Mouse (Mus musculus): ENCODE measurements around the gene Tbc1d24. TPM values are rescaled to one million over a fixed set of nuclear protein-coding genes. Genes with fewer than 3 reads are reported as not detected.

Gene Tbc1d24
- polyA plus RNA-seq (2014; fragmentation: Illumina TruSeq; extraction: RNeasy Lipid Tissue Mini Kit (QIAGEN cat#74804); ENCODE audit: low read depth, low replicate concordance), result 4.2 TPM

DNA sequence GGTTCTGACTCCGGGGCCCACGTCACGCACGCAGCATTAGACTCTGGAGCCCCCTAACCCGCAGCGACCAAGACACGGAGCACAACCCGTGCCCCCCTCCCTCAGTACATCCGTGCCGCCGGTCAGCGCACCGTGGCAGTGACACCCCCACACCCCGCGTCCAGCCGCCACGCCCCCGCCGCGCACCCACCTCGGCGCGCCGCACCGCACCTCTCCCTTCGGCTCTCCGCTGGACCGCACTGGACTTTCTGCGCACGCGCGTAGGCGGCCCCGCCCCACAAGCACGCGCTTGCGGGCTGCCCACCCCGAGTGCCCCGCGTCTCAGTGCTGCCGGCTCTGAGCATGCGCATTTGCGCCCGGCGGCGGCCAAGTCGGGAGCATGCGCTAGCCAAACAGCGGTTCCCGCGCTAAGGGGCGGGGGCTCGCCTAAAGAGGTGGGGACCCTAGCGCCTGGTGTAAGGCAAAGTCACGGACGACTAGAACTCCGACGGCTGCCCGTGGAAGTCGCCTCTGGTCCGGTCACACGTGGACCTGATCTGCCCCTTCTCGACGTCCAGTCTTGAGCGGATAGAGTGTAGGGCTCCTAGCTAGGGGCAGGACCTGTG is at the start of gene Tbc1d24:
Tbc1d24 (minus strand) TSS at position 279 of the 605 bp plus-strand sequence.

DNA sequence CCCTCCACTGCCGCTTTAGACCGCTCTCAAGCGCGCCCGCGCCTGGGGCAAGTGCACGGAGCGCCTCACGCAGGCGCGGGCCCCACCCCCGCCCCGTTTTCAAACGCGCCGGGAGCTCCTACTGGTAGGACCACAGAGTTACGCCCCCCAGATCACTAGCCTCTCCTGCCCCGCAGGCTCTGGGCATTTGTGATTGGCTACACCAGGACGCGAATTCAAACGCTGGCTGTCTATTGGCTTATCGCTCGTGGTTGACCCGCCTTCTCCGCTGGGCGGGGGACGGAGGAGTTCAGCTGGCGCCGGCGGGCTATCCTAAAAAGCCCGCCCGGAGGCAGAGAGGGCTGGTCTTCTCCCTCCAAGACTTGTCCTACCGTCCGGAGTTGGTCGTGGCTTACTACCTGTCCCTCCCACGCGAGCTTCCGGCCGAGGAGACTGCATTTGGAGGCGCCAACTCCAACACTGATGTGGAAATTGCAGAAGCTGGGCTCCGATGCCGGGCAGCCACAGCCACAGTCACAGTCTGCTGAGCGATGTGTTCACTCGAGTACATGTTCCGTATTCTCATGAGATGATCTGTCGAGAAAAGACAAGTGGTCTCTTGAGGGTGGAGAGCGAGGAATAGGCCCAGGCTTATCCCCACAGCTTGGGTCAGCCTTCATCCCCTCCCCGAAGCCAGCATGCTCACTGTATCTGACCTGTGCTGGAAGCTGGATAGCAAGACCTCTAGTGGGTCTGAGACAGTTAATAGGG is 46.1 kb upstream of the Tbc1d24 start, which contains the start of gene Ccnf:
Ccnf (minus strand) TSS at position 165 of the 750 bp plus-strand sequence.

DNA sequence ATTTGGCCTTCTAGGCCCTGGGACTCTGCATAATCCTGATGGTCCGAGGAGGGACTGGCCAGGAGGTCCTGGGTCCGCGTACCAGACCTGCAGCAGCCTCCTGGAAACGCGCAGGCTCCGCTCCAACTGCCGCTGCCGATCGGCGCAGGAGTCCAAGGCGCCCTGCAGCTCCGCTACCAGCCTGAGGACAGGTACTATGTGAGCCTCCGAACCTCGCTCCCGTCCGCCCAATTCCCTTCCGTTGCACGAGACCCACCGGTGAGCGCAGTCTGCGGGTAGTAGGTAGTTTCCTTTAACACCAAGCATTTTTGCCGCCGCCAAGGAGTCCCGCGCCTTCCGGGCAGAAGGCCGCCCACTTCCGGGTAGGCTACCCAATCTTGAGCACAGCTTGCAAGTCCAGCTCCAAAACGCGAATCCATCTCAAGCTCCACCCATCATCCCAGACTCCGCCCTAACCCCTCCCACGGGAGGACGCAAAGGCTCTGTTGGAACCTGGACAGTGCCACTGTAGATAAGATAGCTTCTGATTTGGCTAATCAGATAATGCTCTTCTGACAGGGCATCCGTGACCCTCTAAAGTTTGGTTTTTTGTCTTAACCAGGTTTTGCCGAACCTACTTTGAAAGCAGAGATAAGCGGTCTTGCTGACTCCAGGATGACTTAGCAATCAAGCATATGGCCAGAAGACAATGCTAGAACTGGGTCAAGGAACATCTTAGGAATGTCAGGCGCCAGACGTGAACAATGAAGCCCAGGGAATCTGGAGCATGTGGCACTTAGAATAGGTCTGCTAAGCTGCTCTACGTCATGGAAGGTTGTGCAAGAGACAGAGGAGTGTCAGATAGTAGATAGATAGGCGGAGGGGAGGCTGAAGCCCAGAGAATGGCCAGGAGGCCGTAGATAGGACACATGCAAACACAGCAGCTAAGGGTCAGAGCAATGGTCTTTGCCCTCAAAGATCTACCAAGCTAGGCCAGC is 15.4 kb upstream of the Tbc1d24 start, which contains the start of gene Tedc2:
Tedc2 (minus strand) TSS at position 417 of the 977 bp plus-strand sequence.

DNA sequence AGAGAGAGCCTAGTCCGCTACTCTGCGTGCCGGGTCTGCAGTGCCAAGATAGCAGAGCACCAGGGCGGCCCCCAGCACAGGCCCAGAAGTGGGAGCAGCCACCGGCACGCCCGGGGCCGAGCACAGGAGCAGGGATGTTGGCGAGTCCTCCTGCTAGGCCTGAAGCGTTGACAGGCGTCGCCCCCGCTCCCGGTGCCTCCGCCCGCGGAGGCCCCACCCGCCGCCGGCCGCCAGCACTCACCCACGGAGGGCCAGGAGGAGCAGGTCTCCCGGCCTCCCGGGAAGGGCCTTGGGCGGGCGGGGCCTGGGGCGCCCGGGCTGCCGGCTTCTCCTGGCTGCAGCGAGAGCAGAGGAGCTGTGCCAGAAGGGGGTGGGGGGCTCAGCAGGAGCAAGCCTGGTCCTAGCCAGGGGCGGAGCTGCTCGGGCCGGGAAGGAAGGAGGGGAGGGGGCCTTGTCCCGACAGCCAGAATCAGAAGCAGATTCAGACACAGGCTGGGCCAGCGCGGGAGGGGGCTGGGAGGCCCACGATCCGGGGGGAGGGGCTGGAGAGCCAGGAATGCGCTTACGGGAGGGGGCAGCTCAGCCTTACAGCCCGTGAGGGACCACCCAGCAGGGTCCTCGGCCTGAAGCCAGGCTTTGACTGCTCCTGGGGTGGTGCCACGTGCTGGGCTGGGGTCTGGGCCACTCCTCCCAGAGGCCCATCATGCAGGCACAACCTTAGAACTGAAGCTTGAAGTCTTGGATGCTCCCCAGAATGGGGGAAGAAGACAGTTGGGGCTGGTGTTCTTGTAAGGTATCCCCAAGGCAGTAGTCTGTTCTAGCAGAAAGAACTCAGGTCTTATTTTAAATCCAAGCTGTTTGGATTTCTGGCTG is 3.9 kb upstream of the Tbc1d24 start, which contains the start of gene Ntn3:
Ntn3 (minus strand) TSS at position 489 of the 873 bp plus-strand sequence.

DNA sequence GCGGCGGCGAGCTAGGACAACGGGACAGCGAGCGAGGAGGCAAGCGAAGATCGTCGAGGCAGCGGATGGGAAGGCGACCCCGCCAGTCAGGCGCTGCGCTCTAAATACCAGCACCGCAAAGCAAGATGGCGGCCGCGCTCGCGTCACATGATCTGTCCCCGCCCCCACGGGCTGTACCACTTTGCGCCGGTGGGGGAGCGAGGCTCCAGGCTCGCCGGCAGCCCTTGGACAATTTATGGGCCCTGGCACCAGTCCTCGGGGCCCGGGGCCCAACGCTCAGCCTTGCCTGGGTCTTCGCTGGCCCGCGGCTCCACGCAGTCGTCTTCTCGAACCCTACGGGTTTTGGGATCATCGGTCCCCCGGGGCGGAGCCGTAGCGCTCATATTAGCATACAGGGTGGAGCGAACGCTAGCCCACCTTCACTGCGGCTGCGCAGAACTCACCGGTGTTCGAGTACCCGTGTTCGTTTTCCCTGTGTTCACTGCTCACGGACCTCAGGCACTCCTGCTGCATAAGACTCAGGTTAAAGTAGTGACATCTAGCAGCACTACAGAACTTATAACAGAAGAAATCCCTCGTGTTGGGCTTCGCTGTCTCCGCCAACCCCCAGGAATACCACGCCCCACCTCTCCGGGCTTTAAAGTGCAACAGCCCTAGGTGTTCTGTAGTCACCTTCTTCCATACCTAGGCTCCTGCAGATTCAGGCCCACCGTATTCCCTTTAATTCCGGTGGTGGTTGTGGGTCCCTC is 35.9 kb downstream of the Tbc1d24 start, which contains the start of gene Atp6v0c:
Atp6v0c (minus strand) TSS at position 386 of the 749 bp plus-strand sequence.

DNA sequence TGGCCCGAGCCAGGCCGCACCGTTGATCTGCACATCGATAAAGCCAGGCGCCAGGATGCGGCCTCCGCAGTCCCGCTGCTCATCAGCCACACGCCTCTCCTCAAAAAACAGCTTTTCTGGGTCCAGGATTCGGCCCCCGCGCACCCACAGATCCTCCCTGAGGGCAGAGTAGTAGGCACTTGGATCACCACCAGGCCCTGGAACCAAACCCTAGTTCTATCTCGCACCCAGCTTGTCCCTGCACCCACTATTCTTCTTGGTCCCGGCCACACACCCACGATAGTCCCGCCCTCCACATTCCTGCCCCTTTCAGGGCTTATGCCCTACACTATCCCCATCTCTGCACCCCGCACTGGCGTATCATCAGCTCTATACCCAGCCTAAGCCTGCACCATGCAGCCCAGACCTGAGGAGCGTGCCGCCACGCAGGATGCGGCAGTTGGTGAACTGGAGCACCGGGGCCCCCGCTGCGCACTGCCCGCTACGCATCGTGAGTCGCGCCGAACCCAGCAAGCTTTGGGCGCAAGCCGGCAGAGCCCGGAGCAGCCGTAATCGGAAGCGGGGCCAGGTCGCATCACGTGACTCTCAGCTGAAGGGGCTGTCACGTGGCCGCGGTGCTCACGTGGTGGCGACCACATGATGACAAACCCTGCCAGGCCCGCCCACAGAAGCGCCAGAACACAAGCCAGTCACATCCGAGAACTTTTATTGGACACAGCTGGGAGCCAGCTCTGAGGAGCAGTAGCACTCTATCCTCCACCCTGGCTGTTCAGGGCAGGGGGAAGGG is 42.0 kb downstream of the Tbc1d24 start, which contains the start of gene Amdhd2:
Amdhd2 (minus strand) TSS at position 591 of the 787 bp plus-strand sequence.

DNA sequence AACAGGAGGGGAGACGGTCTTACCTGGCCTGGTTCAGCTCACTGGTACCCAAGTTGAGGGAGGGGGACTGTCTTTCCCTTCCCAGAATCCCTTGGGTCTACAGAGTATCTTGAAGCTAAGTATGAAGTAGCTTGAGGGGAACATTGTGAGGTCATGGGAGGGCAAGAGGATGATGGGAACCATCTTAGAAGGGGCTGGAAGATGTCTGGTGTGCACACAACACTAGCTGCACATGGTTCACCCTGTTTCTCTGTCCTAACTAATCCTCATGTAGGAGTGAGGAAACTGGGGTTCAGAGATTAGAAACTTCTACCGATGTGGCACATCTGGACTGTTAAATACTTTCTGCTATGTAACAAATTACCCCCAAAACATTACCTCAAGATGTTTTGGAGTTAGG is 54.5 kb downstream of the Tbc1d24 start, which contains the start of gene Pdpk1:
Pdpk1 (minus strand) TSS at position 101 of the 400 bp plus-strand sequence.

Other genes starting within 250 kb of the Tbc1d24 start
- not detected for gene Prss30, start 225.0 kb downstream of the Tbc1d24 start, polyA plus RNA-seq (2014; fragmentation: Illumina TruSeq; extraction: RNeasy Lipid Tissue Mini Kit (QIAGEN cat#74804); ENCODE audit: low read depth, low replicate concordance)
- not detected for gene Prss22, start 207.5 kb downstream of the Tbc1d24 start, polyA plus RNA-seq (2014; fragmentation: Illumina TruSeq; extraction: RNeasy Lipid Tissue Mini Kit (QIAGEN cat#74804); ENCODE audit: low read depth, low replicate concordance)
- 0.67 TPM for gene Prss27, start 167.4 kb downstream of the Tbc1d24 start, polyA plus RNA-seq (2014; fragmentation: Illumina TruSeq; extraction: RNeasy Lipid Tissue Mini Kit (QIAGEN cat#74804); ENCODE audit: low read depth, low replicate concordance)
- gene Kctd5, start 132.1 kb downstream of the Tbc1d24 start, polyA plus RNA-seq (2014; fragmentation: Illumina TruSeq; extraction: RNeasy Lipid Tissue Mini Kit (QIAGEN cat#74804); ENCODE audit: low read depth, low replicate concordance), result 16.9 TPM
- 21.6 TPM for gene Pdpk1, start 54.6 kb downstream of the Tbc1d24 start, polyA plus RNA-seq (2014; fragmentation: Illumina TruSeq; extraction: RNeasy Lipid Tissue Mini Kit (QIAGEN cat#74804); ENCODE audit: low read depth, low replicate concordance)
- gene Amdhd2, start 41.8 kb downstream of the Tbc1d24 start, polyA plus RNA-seq (2014; fragmentation: Illumina TruSeq; extraction: RNeasy Lipid Tissue Mini Kit (QIAGEN cat#74804); ENCODE audit: low read depth, low replicate concordance), result 25.5 TPM
- 372 TPM for gene Atp6v0c, start 35.9 kb downstream of the Tbc1d24 start, polyA plus RNA-seq (2014; fragmentation: Illumina TruSeq; extraction: RNeasy Lipid Tissue Mini Kit (QIAGEN cat#74804); ENCODE audit: low read depth, low replicate concordance)
- 1.2 TPM for gene Ntn3, start 4.0 kb upstream of the Tbc1d24 start, polyA plus RNA-seq (2014; fragmentation: Illumina TruSeq; extraction: RNeasy Lipid Tissue Mini Kit (QIAGEN cat#74804); ENCODE audit: low read depth, low replicate concordance)
- gene Tedc2, start 15.3 kb upstream of the Tbc1d24 start, polyA plus RNA-seq (2014; fragmentation: Illumina TruSeq; extraction: RNeasy Lipid Tissue Mini Kit (QIAGEN cat#74804); ENCODE audit: low read depth, low replicate concordance), result 5.8 TPM
- gene Ccnf, start 45.9 kb upstream of the Tbc1d24 start, polyA plus RNA-seq (2014; fragmentation: Illumina TruSeq; extraction: RNeasy Lipid Tissue Mini Kit (QIAGEN cat#74804); ENCODE audit: low read depth, low replicate concordance), result 1.5 TPM
- 0.62 TPM for gene Abca17, start 145.5 kb upstream of the Tbc1d24 start, polyA plus RNA-seq (2014; fragmentation: Illumina TruSeq; extraction: RNeasy Lipid Tissue Mini Kit (QIAGEN cat#74804); ENCODE audit: low read depth, low replicate concordance)
- 61.5 TPM for gene Abca3, start 146.4 kb upstream of the Tbc1d24 start, polyA plus RNA-seq (2014; fragmentation: Illumina TruSeq; extraction: RNeasy Lipid Tissue Mini Kit (QIAGEN cat#74804); ENCODE audit: low read depth, low replicate concordance)
- 70.6 TPM for gene Rnps1, start 209.0 kb upstream of the Tbc1d24 start, polyA plus RNA-seq (2014; fragmentation: Illumina TruSeq; extraction: RNeasy Lipid Tissue Mini Kit (QIAGEN cat#74804); ENCODE audit: low read depth, low replicate concordance)
- 110 TPM for gene Eci1, start 221.1 kb upstream of the Tbc1d24 start, polyA plus RNA-seq (2014; fragmentation: Illumina TruSeq; extraction: RNeasy Lipid Tissue Mini Kit (QIAGEN cat#74804); ENCODE audit: low read depth, low replicate concordance)
- 63.7 TPM for gene Dnase1l2, start 237.5 kb upstream of the Tbc1d24 start, polyA plus RNA-seq (2014; fragmentation: Illumina TruSeq; extraction: RNeasy Lipid Tissue Mini Kit (QIAGEN cat#74804); ENCODE audit: low read depth, low replicate concordance)